Mouse (Mus musculus): Measurements from ENCODE around the gene F2rl2. TPM values are rescaled to one million over a fixed set of nuclear protein-coding genes. Genes with fewer than 3 reads are reported as not detected.

The F2rl2 gene
- polyA plus RNA-seq, 1 experiment = 1.6 TPM

GRCm38 (mm10) chr13:95688576-95688975 lies 8.1 kb upstream of the F2rl2 start:
- TF ChIP-seq POLR2A (IDR thresholded peaks at IDR 0.05; ENCODE audit: borderline replicate concordance, extremely low read depth, low read depth, low read length) (no peak), CTCF (IDR thresholded peaks at IDR 0.05; ENCODE audit: insufficient read depth, low read length) (no peak)
- WGBS = 96% methylated on average over 1 of the region's 1 CpGs
- H3K4me1 ChIP-seq (ENCODE audit: control insufficient read depth, insufficient read depth, low read length) = no peaks in the 10 kb centered on the region; the same call in 1 of the 2 replicates

GRCm38 (mm10) chr13:95692201-95692600 lies 4.5 kb upstream of the F2rl2 start:
- no peaks in the 10 kb centered on the region for H3K4me1 ChIP-seq (ENCODE audit: control insufficient read depth, insufficient read depth, low read length)
- no peak overlapping the region for H3K4me3 ChIP-seq (replicated peaks; ENCODE audit: extremely low read depth, low read depth, low read length)
- TF ChIP-seq CTCF (IDR thresholded peaks at IDR 0.05; ENCODE audit: insufficient read depth, low read length) = no peak
- no peak for TF ChIP-seq POLR2A (IDR thresholded peaks at IDR 0.05; ENCODE audit: borderline replicate concordance, extremely low read depth, low read depth, low read length)
- no peak for DNase-seq
- 78% methylated on average over 8 of the region's 8 CpGs for WGBS

More at GRCm38 (mm10) chr13:95688576-95688975, 8.1 kb upstream of the F2rl2 start:
- H3K4me3 ChIP-seq (replicated peaks; ENCODE audit: extremely low read depth, low read depth, low read length) = no peak overlapping the region
- DNase-seq = no peak

GRCm38 (mm10) chr13:95696120-95696653 lies 466 bp upstream of the F2rl2 start:
- 93% methylated on average over 9 of the region's 9 CpGs for WGBS
- DNase-seq = no peak
- H3K4me1 ChIP-seq (ENCODE audit: control insufficient read depth, insufficient read depth, low read length) = peaks cover 8% of the 10 kb centered on the region
- TF ChIP-seq CTCF (IDR thresholded peaks at IDR 0.05; ENCODE audit: insufficient read depth, low read length) (no peak), POLR2A (IDR thresholded peaks at IDR 0.05; ENCODE audit: borderline replicate concordance, extremely low read depth, low read depth, low read length) (no peak)
- H3K4me3 ChIP-seq (replicated peaks; ENCODE audit: extremely low read depth, low read depth, low read length) = no peak overlapping the region

- TF ChIP-seq POLR2A (IDR thresholded peaks at IDR 0.05; ENCODE audit: borderline replicate concordance, extremely low read depth, low read depth, low read length) (no peak), CTCF (IDR thresholded peaks at IDR 0.05; ENCODE audit: insufficient read depth, low read length) (no peak)
- peaks cover 8% of the 10 kb centered on the region for H3K4me1 ChIP-seq (ENCODE audit: control insufficient read depth, insufficient read depth, low read length)
- DNase-seq = no peak
- WGBS = 26% methylated on average over 6 of the region's 6 CpGs
- no peak overlapping the region for H3K4me3 ChIP-seq (replicated peaks; ENCODE audit: extremely low read depth, low read depth, low read length)
Measured at GRCm38 (mm10) chr13:95697874-95698273, 1.2 kb downstream of the F2rl2 start.

- Histone ChIP-seq H3K4me3 (replicated peaks; ENCODE audit: extremely low read depth, low read depth, low read length) (no peak overlapping the region), H3K4me1 (ENCODE audit: control insufficient read depth, insufficient read depth, low read length) (peaks cover 2% of the 10 kb centered on the region)
- TF ChIP-seq POLR2A (IDR thresholded peaks at IDR 0.05; ENCODE audit: borderline replicate concordance, extremely low read depth, low read depth, low read length) (no peak), CTCF (IDR thresholded peaks at IDR 0.05; ENCODE audit: insufficient read depth, low read length) (no peak)
- 54% methylated on average over 5 of the region's 5 CpGs for WGBS
- no peak for DNase-seq
Measured at GRCm38 (mm10) chr13:95703376-95703775, 6.7 kb downstream of the F2rl2 start.

GRCm38 (mm10) chr13:95705589-95705988 lies 8.9 kb downstream of the F2rl2 start:
- WGBS = 75% methylated on average over 6 of the region's 6 CpGs
- DNase-seq = no peak
- Histone ChIP-seq H3K4me3 (replicated peaks; ENCODE audit: extremely low read depth, low read depth, low read length) (no peak overlapping the region), H3K4me1 (ENCODE audit: control insufficient read depth, insufficient read depth, low read length) (no peaks in the 10 kb centered on the region)
- TF ChIP-seq POLR2A (IDR thresholded peaks at IDR 0.05; ENCODE audit: borderline replicate concordance, extremely low read depth, low read depth, low read length) = no peak
- TF ChIP-seq CTCF (IDR thresholded peaks at IDR 0.05; ENCODE audit: insufficient read depth, low read length) = no peak

- Histone ChIP-seq H3K4me3 (replicated peaks; ENCODE audit: extremely low read depth, low read depth, low read length) (no peak overlapping the region), H3K4me1 (ENCODE audit: control insufficient read depth, insufficient read depth, low read length) (no peaks in the 10 kb centered on the region; the same call in 1 of the 2 replicates)
- no peak for DNase-seq
- TF ChIP-seq POLR2A (IDR thresholded peaks at IDR 0.05; ENCODE audit: borderline replicate concordance, extremely low read depth, low read depth, low read length) (no peak), CTCF (IDR thresholded peaks at IDR 0.05; ENCODE audit: insufficient read depth, low read length) (no peak)
Measured at GRCm38 (mm10) chr13:95712054-95712453, 15.4 kb downstream of the F2rl2 start.

- no peak for DNase-seq
- TF ChIP-seq CTCF (IDR thresholded peaks at IDR 0.05; ENCODE audit: insufficient read depth, low read length) (no peak), POLR2A (IDR thresholded peaks at IDR 0.05; ENCODE audit: borderline replicate concordance, extremely low read depth, low read depth, low read length) (no peak)
- 84% methylated on average over 9 of the region's 9 CpGs for WGBS
- no peaks in the 10 kb centered on the region; the same call in 1 of the 2 replicates for H3K4me1 ChIP-seq (ENCODE audit: control insufficient read depth, insufficient read depth, low read length)
- H3K4me3 ChIP-seq (replicated peaks; ENCODE audit: extremely low read depth, low read depth, low read length) = no peak overlapping the region
Measured at GRCm38 (mm10) chr13:95712570-95713268, 16.1 kb downstream of the F2rl2 start.

- TF ChIP-seq POLR2A (IDR thresholded peaks at IDR 0.05; ENCODE audit: borderline replicate concordance, extremely low read depth, low read depth, low read length) = no peak
- no peak for TF ChIP-seq CTCF (IDR thresholded peaks at IDR 0.05; ENCODE audit: insufficient read depth, low read length)
- 52% methylated on average over 3 of the region's 3 CpGs for WGBS
- DNase-seq = no peak
- no peak overlapping the region for H3K4me3 ChIP-seq (replicated peaks; ENCODE audit: extremely low read depth, low read depth, low read length)
- peaks cover under 1% of the 10 kb centered on the region; the same call in 1 of the 2 replicates for H3K4me1 ChIP-seq (ENCODE audit: control insufficient read depth, insufficient read depth, low read length)
Measured at GRCm38 (mm10) chr13:95714271-95714975, 17.8 kb downstream of the F2rl2 start.

Measured in lung, adult 2 months (tissue).